Mouse (Mus musculus): Measurements from ENCODE around the gene Traf1. TPM values are rescaled to one million over a fixed set of nuclear protein-coding genes. Genes with fewer than 3 reads are reported as not detected.

The Traf1 gene
- polyA plus RNA-seq, 1 experiment = 2.4 TPM

- TF ChIP-seq CTCF (IDR thresholded peaks at IDR 0.05; ENCODE audit: borderline replicate concordance, extremely low read depth, insufficient read depth, insufficient read length) (no peak), POLR2A (IDR thresholded peaks at IDR 0.05; ENCODE audit: borderline replicate concordance, extremely low read depth, insufficient read depth, insufficient read length, poor library complexity, severe bottlenecking) (no peak)
- no peak for DNase-seq (ENCODE audit: low read depth)
These were observed 64.6 kb downstream of the Traf1 start for GRCm38 (mm10) chr2:34896821-34897460.

DNA sequence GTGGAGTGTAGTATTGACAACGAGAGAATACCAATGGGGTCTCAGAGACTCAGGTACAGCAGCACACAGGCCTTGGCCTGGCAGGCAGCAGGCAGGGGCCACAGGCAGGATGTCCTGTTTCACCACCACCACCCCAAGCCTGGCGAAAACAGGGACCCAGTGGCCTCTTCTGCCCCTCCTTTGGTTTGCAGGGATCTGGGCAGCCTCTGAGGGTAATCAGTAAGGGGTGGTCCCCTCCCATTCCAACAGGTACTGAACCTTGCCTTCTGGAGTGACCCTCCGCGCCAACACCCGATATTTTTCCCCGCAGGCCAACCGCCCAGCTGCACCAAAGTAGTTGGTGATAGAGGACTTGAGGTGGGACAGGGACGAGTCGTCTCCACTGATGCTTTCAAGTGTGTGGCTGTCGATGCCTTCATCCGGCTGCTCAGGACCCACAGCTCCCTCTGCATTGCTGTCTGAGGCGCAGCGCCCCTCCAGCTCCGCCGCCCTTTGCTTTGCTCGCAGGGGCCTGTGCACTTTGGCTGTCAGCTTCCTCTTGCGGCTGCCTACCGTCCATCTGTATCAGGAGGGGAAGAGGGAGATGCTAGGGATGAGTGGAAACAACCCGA is 66.0 kb downstream of the Traf1 start:
- DNase-seq (ENCODE audit: low read depth) = no peak
- no peak for TF ChIP-seq CTCF (IDR thresholded peaks at IDR 0.05; ENCODE audit: borderline replicate concordance, extremely low read depth, insufficient read depth, insufficient read length)
- no peak for TF ChIP-seq POLR2A (IDR thresholded peaks at IDR 0.05; ENCODE audit: borderline replicate concordance, extremely low read depth, insufficient read depth, insufficient read length, poor library complexity, severe bottlenecking)

GRCm38 (mm10) chr2:34893950-34894349 is 67.6 kb downstream of the Traf1 start:
- TF ChIP-seq CTCF (IDR thresholded peaks at IDR 0.05; ENCODE audit: borderline replicate concordance, extremely low read depth, insufficient read depth, insufficient read length) = no peak
- no peak for TF ChIP-seq POLR2A (IDR thresholded peaks at IDR 0.05; ENCODE audit: borderline replicate concordance, extremely low read depth, insufficient read depth, insufficient read length, poor library complexity, severe bottlenecking)
- no peak for DNase-seq (ENCODE audit: low read depth)

Other genes with a start within 250 kb of the Traf1 start
- 40.0 and 61.7 TPM in 2 replicates for gene Gapvd1, start 206.5 kb downstream of the Traf1 start, polyA plus RNA-seq (2012; rRNA removed)
- 361 and 367 TPM in 2 replicates for gene Hspa5, start 189.8 kb downstream of the Traf1 start, polyA plus RNA-seq (2012; rRNA removed)
- 18.6 and 21.0 TPM in 2 replicates for gene Rabepk, start 161.9 kb downstream of the Traf1 start, polyA plus RNA-seq (2012; rRNA removed)
- gene Fbxw2, start 135.5 kb downstream of the Traf1 start, polyA plus RNA-seq (2012; rRNA removed) = 60.9 and 67.3 TPM in 2 replicates
- 0.06 TPM in 1 of 2 replicates, not detected in the other for gene Gm34653, start 128.8 kb downstream of the Traf1 start, polyA plus RNA-seq (2012; rRNA removed)
- 0.14 and 0.16 TPM in 2 replicates for gene Cutal, start 87.4 kb downstream of the Traf1 start, polyA plus RNA-seq (2012; rRNA removed)
- 42.4 and 44.3 TPM in 2 replicates for gene Psmd5, start 86.8 kb downstream of the Traf1 start, polyA plus RNA-seq (2012; rRNA removed)
- gene Phf19, start 47.7 kb downstream of the Traf1 start, polyA plus RNA-seq (2012; rRNA removed) = 3.6 and 5.7 TPM in 2 replicates
- gene Hc, start 99.7 kb upstream of the Traf1 start, polyA plus RNA-seq (2012; rRNA removed) = 0.38 and 0.40 TPM in 2 replicates
- 0.71 TPM in 2 replicates for gene AI182371, start 139.8 kb upstream of the Traf1 start, polyA plus RNA-seq (2012; rRNA removed)
- 20.5 and 23.6 TPM in 2 replicates for gene Cntrl, start 147.7 kb upstream of the Traf1 start, polyA plus RNA-seq (2012; rRNA removed)
- gene Rab14, start 239.3 kb upstream of the Traf1 start, polyA plus RNA-seq (2012; rRNA removed) = 167 and 171 TPM in 2 replicates

Data from brain, embryonic 14.5 days (tissue).